35 mouse cellular contexts compared by ENCODE assay signal in genomic region chr5:35662021-35662545, GRCm38 (mm10). TPM values are rescaled to one million over a fixed set of nuclear protein-coding genes. Genes with fewer than 3 reads are reported as not detected.
A peak's percentile ranks its signal among the peaks of the same experiment; 100 is the strongest.
DNase-seq lines count a peak whose midpoint lies in the region; ATAC-seq and TF ChIP-seq lines count a peak whose summit lies in the region.
"Had no signal": no experiment of that assay in that cellular context is flagged by ENCODE, and none has a peak within 500 bp of the region (broad histone marks: within the 10 kb centered on the region; RNA-seq: fewer than 3 reads in every experiment).

No protein-coding gene starts in this region.

- H3K27ac ChIP-seq in heart, adult 2 months, result no peak overlapping the region
- H3K27ac ChIP-seq: embryonic facial prominence, embryonic 12.5 days; heart, embryonic 13.5 days; hindbrain, embryonic 10.5 days; hindbrain, embryonic 15.5 days; limb, embryonic 12.5 days; liver, embryonic 15.5 days; lung, embryonic 15.5 days; macrophage; midbrain, embryonic 10.5 days; midbrain, embryonic 15.5 days; neural tube, embryonic 15.5 days had no signal

- H3K9me3 ChIP-seq in megakaryocyte, embryonic 14.5 days, result 0 out of 2 replicates have a peak, but pooled peaks cover 3% of the 10 kb centered on the region
- H3K9me3 ChIP-seq: embryonic facial prominence, embryonic 12.5 days; heart, embryonic 13.5 days; hindbrain, embryonic 10.5 days; hindbrain, embryonic 15.5 days; limb, embryonic 12.5 days; liver, embryonic 15.5 days; lung, embryonic 15.5 days; midbrain, embryonic 10.5 days; midbrain, embryonic 15.5 days; neural tube, embryonic 15.5 days had no signal

- H3K4me3 ChIP-seq in heart, adult 2 months, result no peak overlapping the region
- peak overlapping the region; percentile 64 for H3K4me3 ChIP-seq in megakaryocyte, embryonic 14.5 days (replicated peaks)
- H3K4me3 ChIP-seq: embryonic facial prominence, embryonic 12.5 days; heart, embryonic 13.5 days; hindbrain, embryonic 10.5 days; hindbrain, embryonic 15.5 days; limb, embryonic 12.5 days; liver, embryonic 15.5 days; lung, embryonic 15.5 days; midbrain, embryonic 10.5 days; midbrain, embryonic 15.5 days; neural tube, embryonic 15.5 days had no signal

- no peak for TF ChIP-seq CTCF in heart, adult 2 months (IDR thresholded peaks at IDR 0.05)

- DNase-seq in cerebellum, postnatal 10 days, result peak; percentile 50 to 55
- no peak for DNase-seq in cerebellum, adult 18-20 months
- DNase-seq in heart, adult 2 months, result peak; percentile 50 to 51
- no peak for DNase-seq in heart, postnatal 10 days
- DNase-seq in kidney, postnatal 25 days, result no peak
- DNase-seq in kidney, adult 8-10 months, result no peak
- DNase-seq: adrenal gland, adult 2 months; cerebellum, adult 8-10 months; cerebellum, postnatal 36 days; embryo, embryonic 11 days; gastrocnemius, postnatal 14 days; heart, postnatal 14 days; kidney, adult 11 months; kidney, postnatal 4 days; retina, postnatal 1 day; right cerebral cortex, postnatal 14 days; thymus, adult 18-20 months; thymus, postnatal 25 days had no signal

- no peaks in the 10 kb centered on the region for H3K79me2 ChIP-seq in heart, adult 2 months (replicated peaks; ENCODE audit: control insufficient read depth, insufficient read depth, low read length)

- intact Hi-C loops in heart, adult 2 months (cut with DNase I), result no loop called here
- intact Hi-C loops in heart, postnatal 10 days (cut with DNase I), result no loop called here

- H3K4me1 ChIP-seq in heart, adult 2 months (ENCODE audit: control insufficient read depth, insufficient read depth, low read length), result no peaks in the 10 kb centered on the region
- H3K4me1 ChIP-seq in megakaryocyte, embryonic 14.5 days, result peaks cover 48% of the 10 kb centered on the region
- H3K4me1 ChIP-seq: embryonic facial prominence, embryonic 12.5 days; hindbrain, embryonic 15.5 days; limb, embryonic 12.5 days; liver, embryonic 15.5 days; midbrain, embryonic 10.5 days; midbrain, embryonic 15.5 days; neural tube, embryonic 15.5 days had no signal

- ATAC-seq in megakaryocyte, adult 5-6 weeks (ENCODE audit: poor library complexity, severe bottlenecking), result no peak
- ATAC-seq: activated CD4-positive, CD25-positive, alpha-beta regulatory T cell, adult 4 months; forebrain, embryonic 14.5 days; inflammation-experienced regulatory T-cells, adult 6 months; midbrain, embryonic 15.5 days had no signal

- no peak overlapping the region for H3K9ac ChIP-seq in heart, adult 2 months (ENCODE audit: low read depth, low read length)
- H3K9ac ChIP-seq: embryonic facial prominence, embryonic 12.5 days; heart, embryonic 13.5 days; hindbrain, embryonic 15.5 days; limb, embryonic 12.5 days; liver, embryonic 15.5 days; lung, embryonic 15.5 days; midbrain, embryonic 15.5 days; neural tube, embryonic 15.5 days had no signal

- WGBS in heart, adult 2 months, result 62% methylated on average over 9 of the region's 9 CpGs

- TF ChIP-seq EP300 in heart, adult 2 months (IDR thresholded peaks at IDR 0.05; ENCODE audit: insufficient read depth, low read depth, low read length), result no peak

- no peaks in the 10 kb centered on the region for H3K27me3 ChIP-seq in heart, adult 2 months (ENCODE audit: control insufficient read depth, insufficient read depth, low read length)
- H3K27me3 ChIP-seq in megakaryocyte, embryonic 14.5 days (replicated peaks), result peaks cover 58% of the 10 kb centered on the region
- H3K27me3 ChIP-seq: hindbrain, embryonic 15.5 days; liver, embryonic 15.5 days; lung, embryonic 15.5 days; midbrain, embryonic 15.5 days; neural tube, embryonic 15.5 days had no signal

- TF ChIP-seq POLR2A in heart, adult 2 months (IDR thresholded peaks at IDR 0.05; ENCODE audit: insufficient read depth, low read depth, low read length), result no peak

- no peaks in the 10 kb centered on the region for H3K36me3 ChIP-seq in heart, adult 2 months (ENCODE audit: control insufficient read depth, insufficient read depth, low read length)
- H3K36me3 ChIP-seq in megakaryocyte, embryonic 14.5 days (replicated peaks; ENCODE audit: low read length), result peaks cover 19% of the 10 kb centered on the region
- H3K36me3 ChIP-seq: embryonic facial prominence, embryonic 12.5 days; heart, embryonic 13.5 days; hindbrain, embryonic 10.5 days; hindbrain, embryonic 15.5 days; limb, embryonic 12.5 days; liver, embryonic 15.5 days; lung, embryonic 15.5 days; midbrain, embryonic 10.5 days; midbrain, embryonic 15.5 days; neural tube, embryonic 15.5 days had no signal

RNA-seq across cellular contexts. Expression of gene Htra3, which starts 17.5 kb away (rescaled TPM):
- total RNA-seq in heart, adult 2 months (2021), result 100 to 1,000 TPM; 101 to 102 TPM
- 130 and 147 TPM in 2 replicates for polyA plus RNA-seq in heart, adult 2 months (2012; rRNA removed)
- total RNA-seq in heart, postnatal 10 days (2021), result 10 to 100 TPM; 69.0 to 86.6 TPM
- 1.2 and 1.9 TPM in 2 replicates for polyA plus RNA-seq in megakaryocyte, embryonic 14.5 days (2012; ENCODE audit: insufficient read depth, low replicate concordance)
- 0.04 TPM in 1 of 2 replicates, not detected in the other for total RNA-seq in megakaryocyte, adult 5-6 weeks (2015)
- not detected in 2 replicates for total RNA-seq in megakaryocyte, adult 5-6 weeks (2017)
- total RNA-seq: MEL had no signal
- polyA plus RNA-seq: activated CD4-positive, CD25-positive, alpha-beta regulatory T cell, adult 4 months; inflammation-experienced regulatory T-cells, adult 6 months had no signal

Comparison
In these comparisons a context has a peak if more than half of its experiments do, and no peak if none do; other contexts are left out.
1. DNase-seq: peak in cerebellum, postnatal 10 days (2 of 2) and heart, adult 2 months (2 of 2); none in cerebellum, adult 18-20 months (0 of 2), heart, postnatal 10 days (0 of 2), kidney, postnatal 25 days (0 of 2) and kidney, adult 8-10 months (0 of 2).
2. RNA of gene Htra3, which starts 17.5 kb away (total RNA-seq): 101 to 102 TPM in heart, adult 2 months and 69.0 to 86.6 TPM in heart, postnatal 10 days; 0.04 TPM in megakaryocyte, adult 5-6 weeks; every median in the first group is over 10 times any median in the second.